Mouse (Mus musculus) megakaryocyte, adult 5-6 weeks (primary cell): ENCODE results near the gene Srgap2. TPM values are rescaled to one million over a fixed set of nuclear protein-coding genes. Genes with fewer than 3 reads are reported as not detected.

Experiments used
- ATAC-seq: 2 replicates; pipeline ENCODE4 v1.8.0; 2016; ENCODE audit warnings: mild to moderate bottlenecking, inconsistent platforms; ENCODE audit not compliant: poor library complexity, severe bottlenecking
- total RNA-seq, 2 experiments: library from RNA; stranded (forward) in 1 of 2; stranded (reverse) in 1 of 2; fragments of 153-499, 151-499 nt in 1 of 2; fragments of 221-1000, 200-1000 nt in 1 of 2; gene quantifications; 2 replicates each; pipeline versions ENCODE4 v1.2.3 to v1.2.4; 2015 to 2017

The Srgap2 gene
- total RNA-seq, 2 experiments from 2014 or later: 25.7 to 57.5 TPM

GRCm38 (mm10) chr1:131252516-131253250, 274.5 kb downstream of the Srgap2 start:
- peak; percentile 69 for ATAC-seq

GRCm38 (mm10) chr1:131246433-131247395, 280.4 kb downstream of the Srgap2 start:
- 0 out of 2 replicates have a peak, but pooled peaks have one; percentile 23 for ATAC-seq

- ATAC-seq: peak; percentile 59
These were observed 281.2 kb downstream of the Srgap2 start for GRCm38 (mm10) chr1:131245926-131246325.

GRCm38 (mm10) chr1:131245089-131245856, 281.9 kb downstream of the Srgap2 start, which contains the start of gene Rassf5:
Gene Rassf5 (minus strand): TSS chr1:131245258.
- ATAC-seq: peak; percentile 52

GRCm38 (mm10) chr1:131244536-131245088, 282.5 kb downstream of the Srgap2 start:
- ATAC-seq: no peak

GRCm38 (mm10) chr1:131242956-131243355, 284.2 kb downstream of the Srgap2 start:
- no peak for ATAC-seq

GRCm38 (mm10) chr1:131239576-131240193, 287.5 kb downstream of the Srgap2 start:
- no peak for ATAC-seq

- ATAC-seq: no peak
These were observed 288.2 kb downstream of the Srgap2 start for GRCm38 (mm10) chr1:131238931-131239381.

- no peak for ATAC-seq
These were observed 291.1 kb downstream of the Srgap2 start for GRCm38 (mm10) chr1:131236077-131236476.

Other genes starting within 250 kb of the Srgap2 start
- 18.6 and 28.4 TPM in 2 replicates for gene Ikbke, start 247.7 kb downstream of the Srgap2 start, total RNA-seq (2015)
- gene Ikbke, start 247.7 kb downstream of the Srgap2 start, total RNA-seq (2017): 24.1 and 24.9 TPM in 2 replicates
- gene Fam72a, start 551 bp upstream of the Srgap2 start, total RNA-seq (2015): 6.6 and 7.0 TPM in 2 replicates
- gene Fam72a, start 551 bp upstream of the Srgap2 start, total RNA-seq (2017): 2.8 and 5.2 TPM in 2 replicates
- not detected in 2 replicates for gene Avpr1b, start 71.9 kb upstream of the Srgap2 start, total RNA-seq (2015)
- gene Avpr1b, start 71.9 kb upstream of the Srgap2 start, total RNA-seq (2017): not detected in 2 replicates
- 32.7 and 55.0 TPM in 2 replicates for gene Ctse, start 111.0 kb upstream of the Srgap2 start, total RNA-seq (2015)
- gene Ctse, start 111.0 kb upstream of the Srgap2 start, total RNA-seq (2017): 15.1 and 31.0 TPM in 2 replicates
- 3.3 and 4.0 TPM in 2 replicates for gene Rab7b, start 161.3 kb upstream of the Srgap2 start, total RNA-seq (2015)
- gene Rab7b, start 161.3 kb upstream of the Srgap2 start, total RNA-seq (2017): 22.4 TPM in 2 replicates
- gene Slc26a9, start 216.7 kb upstream of the Srgap2 start, total RNA-seq (2015): not detected in 2 replicates
- not detected in 2 replicates for gene Slc26a9, start 216.7 kb upstream of the Srgap2 start, total RNA-seq (2017)